Mouse (Mus musculus): ENCODE results near the gene Abca3. TPM values are rescaled to one million over a fixed set of nuclear protein-coding genes. Genes with fewer than 3 reads are reported as not detected.

Gene Abca3
- total RNA-seq (2014; rRNA removed): 98.9 and 102 TPM in 2 replicates
- polyA plus RNA-seq (2015; fragmentation: Nextera tagmentation; extraction: Ambion mirVana): 26.1 and 27.3 TPM in 2 replicates

DNA sequence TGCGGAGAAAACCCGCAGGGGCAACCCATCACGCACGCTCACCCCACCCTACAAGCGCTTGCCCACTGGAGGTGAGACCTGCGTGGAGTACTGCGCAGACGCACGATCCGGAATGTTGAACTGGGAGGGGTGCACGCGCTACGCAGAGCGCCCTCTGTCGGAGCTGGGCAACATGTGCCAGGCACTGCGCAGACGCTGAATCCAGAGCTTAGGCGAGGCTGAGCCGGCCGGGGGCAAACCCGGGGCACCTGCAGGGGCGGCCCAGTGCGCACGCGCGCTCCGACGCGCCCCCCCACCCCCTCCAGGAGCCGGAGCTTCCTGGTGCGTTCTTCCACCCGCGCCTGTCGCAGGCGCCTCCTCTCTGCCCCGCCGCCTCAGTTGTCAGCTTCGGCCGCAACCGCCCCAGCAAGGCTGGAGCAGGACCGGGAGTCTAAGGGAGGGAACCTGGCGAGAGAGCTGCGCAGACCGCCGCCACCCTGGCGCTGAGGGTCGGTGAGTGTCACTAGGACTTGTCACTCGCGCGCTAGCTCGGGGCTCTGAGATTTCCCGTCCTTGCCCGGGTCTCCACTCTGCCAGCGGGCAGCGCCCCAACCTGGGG lies at the start of gene Abca3:
Gene Abca3 (plus strand): TSS at position 191 of the 598 bp plus-strand sequence.
- H3K4me2 ChIP-seq (ENCODE audit: low read depth, low read length): peak within 1 kb of the TSS; percentile 89
- peaks cover 10% of the 10 kb centered on the region; the same call in 1 of the 2 replicates for H3K4me1 ChIP-seq (ENCODE audit: insufficient read depth, low read length)
- peak; percentile 97 for ATAC-seq
- TF ChIP-seq CTCF (IDR thresholded peaks at IDR 0.05; ENCODE audit: low read depth): peak; percentile 94
- peak within 1 kb of the TSS; percentile 88 for H3K4me3 ChIP-seq (ENCODE audit: low read length)
- H3K9ac ChIP-seq (replicated peaks; ENCODE audit: low read length): peak within 1 kb of the TSS; percentile 86
- no peaks in the 10 kb centered on the region for H3K27me3 ChIP-seq (ENCODE audit: insufficient read depth, low read length)
- H3K27ac ChIP-seq: peak within 1 kb of the TSS; percentile 85
- no peaks in the 10 kb centered on the region for H3K9me3 ChIP-seq (ENCODE audit: low read length)
- under 1% methylated on average over 55 of the region's 55 CpGs for WGBS
- peak; percentile 98 for DNase-seq (ENCODE audit: low spot score)
- no peaks in the 10 kb centered on the region for H3K36me3 ChIP-seq (ENCODE audit: insufficient read depth, low read length)

DNA sequence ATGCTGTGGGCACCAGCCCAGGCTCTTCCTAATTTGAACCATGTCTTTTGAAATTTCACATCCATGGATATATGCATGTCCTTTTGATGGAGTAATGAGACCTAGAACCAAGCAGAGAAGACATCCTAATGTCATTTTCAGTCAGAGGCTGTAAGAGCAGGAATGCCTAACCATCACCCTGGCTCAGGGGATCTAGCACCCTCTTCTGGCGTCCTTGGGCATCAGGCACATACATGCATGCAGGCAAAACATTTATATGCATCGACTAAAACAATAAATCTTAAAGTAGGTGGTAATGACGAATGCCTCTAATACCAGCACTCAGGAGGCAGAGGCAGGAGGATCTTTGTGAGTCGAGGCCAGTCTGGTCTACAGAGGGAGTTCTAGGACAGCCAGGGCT lies 44.2 kb upstream of the Abca3 start:
- H3K4me1 ChIP-seq (ENCODE audit: insufficient read depth, low read length): no peaks in the 10 kb centered on the region
- no peaks in the 10 kb centered on the region for H3K9me3 ChIP-seq (ENCODE audit: low read length)
- peak; percentile 65 for TF ChIP-seq CTCF (IDR thresholded peaks at IDR 0.05; ENCODE audit: low read depth)
- H3K27me3 ChIP-seq (ENCODE audit: insufficient read depth, low read length): no peaks in the 10 kb centered on the region
- WGBS: 42% methylated on average over 4 of the region's 4 CpGs
- H3K9ac ChIP-seq (replicated peaks; ENCODE audit: low read length): no peak overlapping the region
- H3K4me3 ChIP-seq (ENCODE audit: low read length): no peak overlapping the region
- H3K27ac ChIP-seq: no peak overlapping the region
- no peak overlapping the region for H3K4me2 ChIP-seq (ENCODE audit: low read depth, low read length)
- no peaks in the 10 kb centered on the region for H3K36me3 ChIP-seq (ENCODE audit: insufficient read depth, low read length)
- DNase-seq (ENCODE audit: low spot score) (peak; percentile 39), ATAC-seq (no peak)

DNA sequence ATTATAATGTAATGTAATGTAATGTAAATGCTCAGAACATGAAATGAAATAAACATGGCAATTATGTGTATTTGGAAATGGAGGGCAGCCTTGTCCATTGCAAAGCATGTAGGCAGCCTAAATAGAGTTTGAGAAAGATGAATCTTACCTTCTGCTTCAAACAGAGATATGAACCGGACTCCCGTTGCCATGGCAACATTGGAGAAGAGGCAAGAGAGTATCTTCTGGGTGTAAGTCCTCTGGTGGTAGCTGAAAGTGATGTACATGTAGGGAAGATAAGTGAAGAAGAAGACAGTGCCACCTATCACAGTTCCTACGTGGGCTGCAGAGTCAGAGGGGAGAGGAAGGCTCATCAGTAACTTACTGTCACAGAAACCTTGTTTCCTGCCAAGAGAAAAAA lies 30.9 kb upstream of the Abca3 start:
- TF ChIP-seq CTCF (IDR thresholded peaks at IDR 0.05; ENCODE audit: low read depth): no peak
- Histone ChIP-seq H3K9ac (replicated peaks; ENCODE audit: low read length) (no peak overlapping the region), H3K27ac (no peak overlapping the region), H3K4me1 (ENCODE audit: insufficient read depth, low read length) (no peaks in the 10 kb centered on the region), H3K4me2 (ENCODE audit: low read depth, low read length) (no peak overlapping the region), H3K36me3 (ENCODE audit: insufficient read depth, low read length) (no peaks in the 10 kb centered on the region), H3K4me3 (ENCODE audit: low read length) (no peak overlapping the region), H3K27me3 (ENCODE audit: insufficient read depth, low read length) (no peaks in the 10 kb centered on the region), H3K9me3 (ENCODE audit: low read length) (no peaks in the 10 kb centered on the region; the same call in 1 of the 2 replicates)
- WGBS: 78% methylated on average over 3 of the region's 3 CpGs
- DNase-seq (ENCODE audit: low spot score): peak; percentile 16
- no peak for ATAC-seq

DNA sequence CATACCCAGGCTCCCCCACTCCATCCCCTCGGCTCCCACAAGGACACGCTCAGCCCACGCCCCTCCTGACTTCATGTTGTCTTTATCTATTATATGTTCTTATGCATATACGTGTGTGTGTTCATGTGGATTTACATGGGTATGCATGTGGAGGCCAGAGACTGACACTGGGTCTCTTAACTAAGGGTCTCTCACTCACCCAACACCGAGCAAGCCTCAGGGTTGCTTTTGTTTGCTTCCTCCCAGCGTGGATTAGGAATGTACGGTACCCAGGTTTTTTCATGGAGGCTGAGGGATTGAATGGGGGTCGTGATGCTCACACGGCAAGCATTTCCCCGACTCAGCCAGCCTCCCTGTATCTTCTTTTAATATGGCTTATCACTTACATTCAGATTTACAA lies 26.7 kb upstream of the Abca3 start:
- Histone ChIP-seq H3K9me3 (ENCODE audit: low read length) (no peaks in the 10 kb centered on the region; the same call in 1 of the 2 replicates), H3K9ac (replicated peaks; ENCODE audit: low read length) (no peak overlapping the region), H3K4me2 (ENCODE audit: low read depth, low read length) (no peak overlapping the region), H3K27ac (no peak overlapping the region), H3K4me3 (ENCODE audit: low read length) (no peak overlapping the region), H3K4me1 (ENCODE audit: insufficient read depth, low read length) (no peaks in the 10 kb centered on the region), H3K27me3 (ENCODE audit: insufficient read depth, low read length) (no peaks in the 10 kb centered on the region), H3K36me3 (ENCODE audit: insufficient read depth, low read length) (no peaks in the 10 kb centered on the region)
- 85% methylated on average over 10 of the region's 10 CpGs for WGBS
- no peak for ATAC-seq
- no peak for TF ChIP-seq CTCF (IDR thresholded peaks at IDR 0.05; ENCODE audit: low read depth)
- DNase-seq (ENCODE audit: low spot score): no peak

DNA sequence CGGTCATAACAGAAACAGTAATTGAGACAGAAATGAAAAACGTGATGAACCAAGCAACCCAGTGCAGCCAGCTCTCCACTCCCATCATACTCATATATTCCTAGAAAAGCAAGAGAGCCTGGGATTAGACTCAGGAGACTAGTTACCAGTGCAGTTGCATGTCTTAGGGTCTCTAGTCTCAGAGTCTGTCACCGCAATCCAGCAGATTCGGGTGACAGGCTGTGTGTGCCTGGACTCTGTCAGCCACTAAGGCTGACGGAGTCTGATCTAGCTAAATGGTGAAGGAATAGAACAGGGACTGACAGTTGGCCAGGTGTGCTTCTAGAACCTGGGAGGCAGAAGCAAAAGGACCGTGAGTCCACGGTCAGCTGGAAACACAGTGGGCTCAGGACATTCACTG lies 24.1 kb upstream of the Abca3 start:
- 81% methylated on average over 7 of the region's 7 CpGs for WGBS
- no peaks in the 10 kb centered on the region for H3K27me3 ChIP-seq (ENCODE audit: insufficient read depth, low read length)
- ATAC-seq (no peak), DNase-seq (ENCODE audit: low spot score) (no peak)
- TF ChIP-seq CTCF (IDR thresholded peaks at IDR 0.05; ENCODE audit: low read depth): no peak
- H3K36me3 ChIP-seq (ENCODE audit: insufficient read depth, low read length): no peaks in the 10 kb centered on the region
- no peak overlapping the region for H3K4me3 ChIP-seq (ENCODE audit: low read length)
- no peak overlapping the region for H3K27ac ChIP-seq
- no peaks in the 10 kb centered on the region for H3K9me3 ChIP-seq (ENCODE audit: low read length)
- no peak overlapping the region for H3K4me2 ChIP-seq (ENCODE audit: low read depth, low read length)
- H3K9ac ChIP-seq (replicated peaks; ENCODE audit: low read length): no peak overlapping the region
- H3K4me1 ChIP-seq (ENCODE audit: insufficient read depth, low read length): no peaks in the 10 kb centered on the region

DNA sequence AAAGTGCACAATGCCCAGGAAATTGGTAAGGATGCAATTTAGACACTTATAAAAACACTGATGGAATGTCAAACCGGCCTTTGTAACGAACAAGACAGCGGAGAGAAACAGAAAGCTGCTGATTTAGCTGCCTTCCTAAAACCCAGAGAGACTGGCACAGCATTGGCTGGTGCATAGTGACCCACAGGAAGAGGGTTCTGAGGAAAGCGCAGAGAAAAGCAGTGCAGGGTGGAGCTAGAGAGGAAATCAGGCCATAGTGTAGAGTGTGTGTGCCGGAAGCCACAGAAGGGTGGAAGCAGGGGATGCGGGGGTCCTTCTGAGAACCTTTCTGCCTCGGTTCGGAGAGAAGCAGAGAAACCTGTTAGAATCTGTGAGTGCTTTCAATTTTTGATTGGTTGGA lies 7.1 kb upstream of the Abca3 start:
- ATAC-seq: no peak

DNA sequence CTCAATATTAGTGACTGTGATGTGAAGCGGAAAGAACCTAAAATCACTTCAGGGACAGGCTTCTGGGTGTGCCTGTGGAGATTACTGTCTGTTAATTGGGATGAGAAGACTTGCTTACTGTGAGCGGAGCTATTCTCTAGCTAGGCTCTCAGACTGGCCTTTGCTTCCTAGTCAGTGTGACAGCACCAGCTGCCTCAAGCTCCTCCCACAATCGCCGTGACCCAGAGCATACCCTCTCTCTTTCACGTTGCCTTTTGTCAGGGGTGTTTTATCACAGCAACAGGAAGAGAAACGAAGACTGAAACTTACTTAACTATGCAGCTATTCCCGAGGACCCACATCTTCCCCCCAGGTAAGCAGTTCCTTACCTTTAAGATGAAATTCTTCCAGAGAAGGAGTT lies 4.9 kb upstream of the Abca3 start:
- Histone ChIP-seq H3K27me3 (ENCODE audit: insufficient read depth, low read length) (no peaks in the 10 kb centered on the region), H3K4me2 (ENCODE audit: low read depth, low read length) (no peak overlapping the region), H3K9ac (replicated peaks; ENCODE audit: low read length) (no peak overlapping the region), H3K4me3 (ENCODE audit: low read length) (no peak overlapping the region), H3K4me1 (ENCODE audit: insufficient read depth, low read length) (peaks cover 3% of the 10 kb centered on the region; the same call in 1 of the 2 replicates), H3K36me3 (ENCODE audit: insufficient read depth, low read length) (no peaks in the 10 kb centered on the region), H3K9me3 (ENCODE audit: low read length) (no peaks in the 10 kb centered on the region), H3K27ac (no peak overlapping the region)
- TF ChIP-seq CTCF (IDR thresholded peaks at IDR 0.05; ENCODE audit: low read depth): no peak
- DNase-seq (ENCODE audit: low spot score): no peak
- no peak for ATAC-seq
- 51% methylated on average over 7 of the region's 7 CpGs for WGBS

More for the DNA sequence above, 7.1 kb upstream of the Abca3 start:
- Histone ChIP-seq H3K4me1 (ENCODE audit: insufficient read depth, low read length) (no peaks in the 10 kb centered on the region), H3K9me3 (ENCODE audit: low read length) (no peaks in the 10 kb centered on the region), H3K27ac (no peak overlapping the region), H3K27me3 (ENCODE audit: insufficient read depth, low read length) (no peaks in the 10 kb centered on the region), H3K4me3 (ENCODE audit: low read length) (no peak overlapping the region), H3K36me3 (ENCODE audit: insufficient read depth, low read length) (no peaks in the 10 kb centered on the region), H3K9ac (replicated peaks; ENCODE audit: low read length) (no peak overlapping the region), H3K4me2 (ENCODE audit: low read depth, low read length) (no peak overlapping the region)
- WGBS: 90% methylated on average over 8 of the region's 8 CpGs
- no peak for DNase-seq (ENCODE audit: low spot score)
- TF ChIP-seq CTCF (IDR thresholded peaks at IDR 0.05; ENCODE audit: low read depth): no peak

Measured in hindbrain, postnatal 0 days (tissue).